Mouse (Mus musculus): ENCODE measurements around the gene Relt. TPM values are rescaled to one million over a fixed set of nuclear protein-coding genes. Genes with fewer than 3 reads are reported as not detected.

Gene Relt
- polyA plus RNA-seq, 1 experiment from 2014 or later, result 5.0 TPM

- Histone ChIP-seq H3K4me2 (ENCODE audit: low read depth, low read length) (no peak overlapping the region), H3K4me3 (ENCODE audit: low read length) (no peak overlapping the region)
- WGBS, result 87% methylated on average over 5 of the region's 5 CpGs
Measured at GRCm38 (mm10) chr7:100812641-100813040, 50.6 kb downstream of the Relt start.

GRCm38 (mm10) chr7:100811912-100812311 is 51.3 kb downstream of the Relt start:
- Histone ChIP-seq H3K9me3 (replicated peaks; ENCODE audit: control insufficient read depth, low read length) (no peaks in the 10 kb centered on the region), H3K27me3 (ENCODE audit: control insufficient read depth, insufficient read depth, low read length) (no peaks in the 10 kb centered on the region), H3K4me1 (ENCODE audit: control insufficient read depth, insufficient read depth, low read length) (peaks cover 13% of the 10 kb centered on the region), H3K36me3 (ENCODE audit: control insufficient read depth, insufficient read depth) (no peaks in the 10 kb centered on the region), H3K4me2 (ENCODE audit: low read depth, low read length) (no peak overlapping the region), H3K9ac (ENCODE audit: low read length) (no peak overlapping the region), H3K4me3 (ENCODE audit: low read length) (no peak overlapping the region), H3K27ac (ENCODE audit: low read length) (no peak overlapping the region)
- no peak for ATAC-seq (replicated peaks; ENCODE audit: extremely low read depth, insufficient read depth, low FRiP score)
- 68% methylated on average over 5 of the region's 5 CpGs for WGBS

More at GRCm38 (mm10) chr7:100812641-100813040, 50.6 kb downstream of the Relt start:
- Histone ChIP-seq H3K36me3 (ENCODE audit: control insufficient read depth, insufficient read depth) (no peaks in the 10 kb centered on the region), H3K4me1 (ENCODE audit: control insufficient read depth, insufficient read depth, low read length) (peaks cover 21% of the 10 kb centered on the region), H3K27me3 (ENCODE audit: control insufficient read depth, insufficient read depth, low read length) (no peaks in the 10 kb centered on the region), H3K9me3 (replicated peaks; ENCODE audit: control insufficient read depth, low read length) (no peaks in the 10 kb centered on the region), H3K9ac (ENCODE audit: low read length) (no peak overlapping the region), H3K27ac (ENCODE audit: low read length) (no peak overlapping the region)
- ATAC-seq (replicated peaks; ENCODE audit: extremely low read depth, insufficient read depth, low FRiP score), result no peak

- H3K36me3 ChIP-seq (ENCODE audit: control insufficient read depth, insufficient read depth), result no peaks in the 10 kb centered on the region
- H3K9ac ChIP-seq (ENCODE audit: low read length), result no peak overlapping the region
- no peak for ATAC-seq (replicated peaks; ENCODE audit: extremely low read depth, insufficient read depth, low FRiP score)
- 74% methylated on average over 2 of the region's 2 CpGs for WGBS
- H3K27ac ChIP-seq (ENCODE audit: low read length), result no peak overlapping the region
- H3K4me1 ChIP-seq (ENCODE audit: control insufficient read depth, insufficient read depth, low read length), result 0 out of 2 replicates have a peak, but pooled peaks cover 2% of the 10 kb centered on the region
- H3K4me3 ChIP-seq (ENCODE audit: low read length), result no peak overlapping the region
- H3K27me3 ChIP-seq (ENCODE audit: control insufficient read depth, insufficient read depth, low read length), result no peaks in the 10 kb centered on the region
- H3K4me2 ChIP-seq (ENCODE audit: low read depth, low read length), result no peak overlapping the region
- H3K9me3 ChIP-seq (replicated peaks; ENCODE audit: control insufficient read depth, low read length), result no peaks in the 10 kb centered on the region
Measured at GRCm38 (mm10) chr7:100805391-100805790, 57.9 kb downstream of the Relt start.

DNA sequence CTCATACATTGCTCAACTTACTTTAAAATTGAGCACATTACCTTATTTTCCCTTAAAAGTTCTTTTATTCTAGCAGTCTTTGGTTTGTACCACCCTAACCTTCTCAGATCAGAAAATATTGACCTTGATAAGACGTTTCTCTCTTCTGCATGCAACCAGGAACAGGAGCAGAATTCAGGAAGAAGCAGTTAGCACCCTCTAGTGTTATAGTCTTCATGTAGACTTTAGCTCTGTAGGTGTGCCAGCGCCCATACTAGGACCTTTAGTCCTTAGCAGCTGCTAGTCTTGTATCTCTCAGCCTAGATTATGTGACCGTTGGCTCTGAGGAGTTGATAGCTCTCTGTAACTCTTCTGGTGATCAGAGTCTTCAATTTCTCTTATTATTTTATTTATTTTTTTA is 64.4 kb downstream of the Relt start:
- Histone ChIP-seq H3K4me2 (ENCODE audit: low read depth, low read length) (no peak overlapping the region), H3K27me3 (ENCODE audit: control insufficient read depth, insufficient read depth, low read length) (no peaks in the 10 kb centered on the region), H3K36me3 (ENCODE audit: control insufficient read depth, insufficient read depth) (no peaks in the 10 kb centered on the region), H3K27ac (ENCODE audit: low read length) (no peak overlapping the region), H3K4me3 (ENCODE audit: low read length) (no peak overlapping the region), H3K4me1 (ENCODE audit: control insufficient read depth, insufficient read depth, low read length) (no peaks in the 10 kb centered on the region), H3K9ac (ENCODE audit: low read length) (no peak overlapping the region), H3K9me3 (replicated peaks; ENCODE audit: control insufficient read depth, low read length) (no peaks in the 10 kb centered on the region)
- WGBS, result 34% methylated on average over 3 of the region's 3 CpGs
- no peak for ATAC-seq (replicated peaks; ENCODE audit: extremely low read depth, insufficient read depth, low FRiP score)

Small RNAs within 50 kb of the gene (microRNA-seq; reads per million reads assigned to microRNA genes)
- gene Mir3102, result 164 reads per million, percentile 58 among the genes with 10 or more reads in this experiment

Other genes with a start within 250 kb of the Relt start
- gene Plekhb1, start 201.0 kb downstream of the Relt start, polyA plus RNA-seq (2015; fragmentation: Nextera tagmentation; extraction: Ambion mirVana), result 2.7 and 2.8 TPM in 2 replicates
- gene Fam168a, start 156.8 kb downstream of the Relt start, polyA plus RNA-seq (2015; fragmentation: Nextera tagmentation; extraction: Ambion mirVana), result 25.6 and 27.2 TPM in 2 replicates
- 5.1 and 6.5 TPM in 2 replicates for gene Arhgef17, start 68.7 kb upstream of the Relt start, polyA plus RNA-seq (2015; fragmentation: Nextera tagmentation; extraction: Ambion mirVana)
- 5.1 and 5.8 TPM in 2 replicates for gene P2ry6, start 111.2 kb upstream of the Relt start, polyA plus RNA-seq (2015; fragmentation: Nextera tagmentation; extraction: Ambion mirVana)
- 3.6 and 4.3 TPM in 2 replicates for gene P2ry2, start 149.4 kb upstream of the Relt start, polyA plus RNA-seq (2015; fragmentation: Nextera tagmentation; extraction: Ambion mirVana)
- 15.1 and 16.4 TPM in 2 replicates for gene Fchsd2, start 229.4 kb upstream of the Relt start, polyA plus RNA-seq (2015; fragmentation: Nextera tagmentation; extraction: Ambion mirVana)